ENCODE assay signal across 15 mouse cellular contexts in the genomic region with DNA sequence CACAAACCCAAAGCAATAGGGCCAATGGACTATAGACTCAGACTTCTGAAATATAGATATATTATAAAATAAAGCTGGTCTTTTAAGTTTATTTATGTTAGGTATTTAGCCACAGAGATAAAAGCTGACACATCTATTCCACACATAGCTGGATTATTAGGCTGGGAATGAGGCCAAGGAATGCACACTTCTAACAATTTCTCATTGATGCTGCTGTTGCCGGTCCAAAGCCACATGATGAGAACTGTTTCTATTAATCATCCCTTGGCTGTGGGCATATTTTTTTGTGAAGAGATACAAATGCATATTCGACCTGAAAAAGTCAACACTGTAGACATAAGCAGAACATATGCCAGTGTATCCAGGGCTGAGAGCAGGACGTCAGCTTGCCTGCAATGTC.
"Had no signal": no experiment of that assay in that cellular context is flagged by ENCODE, and none has a peak within 500 bp of the region (broad histone marks: within the 10 kb centered on the region; RNA-seq: fewer than 3 reads in every experiment).

No protein-coding gene starts in this region.

- H3K4me3 ChIP-seq: left cerebral cortex, adult 2 months; limb, embryonic 10.5 days; liver, embryonic 12.5 days; lung, embryonic 15.5 days; midbrain, embryonic 10.5 days; myocyte; neural tube, embryonic 12.5 days had no signal

- H3K27me3 ChIP-seq: liver, embryonic 12.5 days; lung, embryonic 15.5 days; neural tube, embryonic 12.5 days had no signal

- H3K27ac ChIP-seq: left cerebral cortex, adult 2 months; limb, embryonic 10.5 days; liver, embryonic 12.5 days; lung, embryonic 15.5 days; midbrain, embryonic 10.5 days; neural tube, embryonic 12.5 days; stomach, postnatal 0 days had no signal

- ATAC-seq: liver, embryonic 12.5 days had no signal

- H3K4me1 ChIP-seq: limb, embryonic 10.5 days; liver, embryonic 12.5 days; neural tube, embryonic 12.5 days had no signal

- H3K9me3 ChIP-seq: limb, embryonic 10.5 days; liver, embryonic 12.5 days; lung, embryonic 15.5 days; midbrain, embryonic 10.5 days; neural tube, embryonic 12.5 days had no signal

- DNase-seq: kidney, adult 8-10 months; kidney, postnatal 10 days; kidney, postnatal 4 days; lung, postnatal 4 days; midbrain, embryonic 14.5 days; thymus, adult 2 months; thymus, postnatal 25 days had no signal

- H3K9ac ChIP-seq: liver, embryonic 12.5 days; lung, embryonic 15.5 days; neural tube, embryonic 12.5 days had no signal

- H3K4me2 ChIP-seq: liver, embryonic 12.5 days; lung, embryonic 15.5 days; neural tube, embryonic 12.5 days had no signal
